Mouse (Mus musculus): ENCODE measurements around the gene Khk. TPM values are rescaled to one million over a fixed set of nuclear protein-coding genes. Genes with fewer than 3 reads are reported as not detected.

Khk gene
- polyA plus RNA-seq, 1 experiment = 1,266 TPM

GRCm38 (mm10) chr5:30966189-30966588 lies 45.0 kb downstream of the Khk start:
- H3K4me3 ChIP-seq (ENCODE audit: insufficient read depth, low read depth, low read length) = no peak overlapping the region
- H3K27me3 ChIP-seq (replicated peaks; ENCODE audit: control insufficient read depth, insufficient read depth, low read length) = no peaks in the 10 kb centered on the region
- no peak overlapping the region for H3K27ac ChIP-seq (ENCODE audit: insufficient read depth, low read depth, low read length)
- TF ChIP-seq CTCF (conservative IDR thresholded peaks at IDR 0.05; ENCODE audit: insufficient read depth, insufficient read length, low read depth, low read length) (no peak), POLR2A (IDR thresholded peaks at IDR 0.05; ENCODE audit: low read depth, low read length) (no peak)
- peaks cover under 1% of the 10 kb centered on the region; the same call in 1 of the 2 replicates for H3K4me1 ChIP-seq (ENCODE audit: control insufficient read depth, insufficient read depth, low read length)
- no peak for DNase-seq
- WGBS = 94% methylated on average over 4 of the region's 4 CpGs
- H3K36me3 ChIP-seq (ENCODE audit: control insufficient read depth, insufficient read depth, low read length) = no peaks in the 10 kb centered on the region

GRCm38 (mm10) chr5:30968416-30968815 lies 47.2 kb downstream of the Khk start, which contains the start of gene Tcf23:
Tcf23 (plus strand) TSS chr5:30968662.
- no peak within 1 kb of the TSS for H3K27ac ChIP-seq (ENCODE audit: insufficient read depth, low read depth, low read length)
- H3K4me1 ChIP-seq (ENCODE audit: control insufficient read depth, insufficient read depth, low read length) = no peaks in the 10 kb centered on the region
- 53% methylated on average over 8 of the region's 8 CpGs for WGBS
- DNase-seq = no peak
- H3K4me3 ChIP-seq (ENCODE audit: insufficient read depth, low read depth, low read length) = no peak within 1 kb of the TSS
- no peaks in the 10 kb centered on the region for H3K36me3 ChIP-seq (ENCODE audit: control insufficient read depth, insufficient read depth, low read length)
- no peak for TF ChIP-seq CTCF (conservative IDR thresholded peaks at IDR 0.05; ENCODE audit: insufficient read depth, insufficient read length, low read depth, low read length)
- TF ChIP-seq POLR2A (IDR thresholded peaks at IDR 0.05; ENCODE audit: low read depth, low read length) = no peak
- H3K27me3 ChIP-seq (replicated peaks; ENCODE audit: control insufficient read depth, insufficient read depth, low read length) = no peaks in the 10 kb centered on the region

DNA sequence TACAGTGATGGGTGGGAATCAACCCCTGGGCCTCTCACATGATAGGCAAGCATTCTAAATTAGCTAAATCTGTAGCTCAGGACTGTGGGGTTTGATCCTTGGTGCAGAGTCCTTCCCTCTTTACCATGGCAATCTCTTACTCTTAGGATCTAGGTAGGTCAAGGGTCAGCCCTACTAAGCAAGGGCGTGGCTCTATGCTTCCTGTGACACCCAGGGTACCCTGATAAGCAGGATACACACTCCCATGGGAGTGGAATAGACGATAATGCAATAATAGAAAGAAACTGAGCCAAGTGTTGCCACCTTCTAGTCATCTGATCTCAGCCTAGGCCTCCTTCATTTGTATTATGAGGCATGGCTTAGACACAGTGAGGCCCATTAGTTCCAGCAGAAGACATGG lies 48.2 kb downstream of the Khk start:
- no peaks in the 10 kb centered on the region for H3K27me3 ChIP-seq (replicated peaks; ENCODE audit: control insufficient read depth, insufficient read depth, low read length)
- no peak overlapping the region for H3K27ac ChIP-seq (ENCODE audit: insufficient read depth, low read depth, low read length)
- DNase-seq = no peak
- 66% methylated on average over 2 of the region's 2 CpGs for WGBS
- H3K36me3 ChIP-seq (ENCODE audit: control insufficient read depth, insufficient read depth, low read length) = no peaks in the 10 kb centered on the region
- TF ChIP-seq POLR2A (IDR thresholded peaks at IDR 0.05; ENCODE audit: low read depth, low read length) (no peak), CTCF (conservative IDR thresholded peaks at IDR 0.05; ENCODE audit: insufficient read depth, insufficient read length, low read depth, low read length) (no peak)
- H3K4me1 ChIP-seq (ENCODE audit: control insufficient read depth, insufficient read depth, low read length) = no peaks in the 10 kb centered on the region
- H3K4me3 ChIP-seq (ENCODE audit: insufficient read depth, low read depth, low read length) = no peak overlapping the region

- Histone ChIP-seq H3K4me1 (ENCODE audit: control insufficient read depth, insufficient read depth, low read length) (no peaks in the 10 kb centered on the region), H3K36me3 (ENCODE audit: control insufficient read depth, insufficient read depth, low read length) (no peaks in the 10 kb centered on the region), H3K27ac (ENCODE audit: insufficient read depth, low read depth, low read length) (peak overlapping the region; percentile 16; the same call in 1 of the 2 replicates), H3K27me3 (replicated peaks; ENCODE audit: control insufficient read depth, insufficient read depth, low read length) (no peaks in the 10 kb centered on the region), H3K4me3 (ENCODE audit: insufficient read depth, low read depth, low read length) (no peak overlapping the region)
- TF ChIP-seq CTCF (conservative IDR thresholded peaks at IDR 0.05; ENCODE audit: insufficient read depth, insufficient read length, low read depth, low read length) (no peak), POLR2A (IDR thresholded peaks at IDR 0.05; ENCODE audit: low read depth, low read length) (no peak)
- 53% methylated on average over 9 of the region's 9 CpGs for WGBS
- peak; percentile 47 for DNase-seq
These were observed 53.8 kb downstream of the Khk start for GRCm38 (mm10) chr5:30974870-30975656.

Other genes starting within 250 kb of the Khk start
- 0.54 and 0.58 TPM in 2 replicates for gene Dpysl5, start 209.9 kb upstream of the Khk start, polyA plus RNA-seq (2012; rRNA removed)
- 44.3 and 45.3 TPM in 2 replicates for gene Mapre3, start 106.8 kb upstream of the Khk start, polyA plus RNA-seq (2012; rRNA removed)
- gene Tmem214, start 53.4 kb upstream of the Khk start, polyA plus RNA-seq (2012; rRNA removed) = 81.3 and 92.5 TPM in 2 replicates
- gene Agbl5, start 32.7 kb upstream of the Khk start, polyA plus RNA-seq (2012; rRNA removed) = 22.6 and 24.1 TPM in 2 replicates
- 377 and 422 TPM in 2 replicates for gene Ost4, start 13.6 kb upstream of the Khk start, polyA plus RNA-seq (2012; rRNA removed)
- gene Emilin1, start 8.0 kb upstream of the Khk start, polyA plus RNA-seq (2012; rRNA removed) = 55.6 and 63.8 TPM in 2 replicates
- gene Cgref1, start 24.2 kb downstream of the Khk start, polyA plus RNA-seq (2012; rRNA removed) = 387 and 411 TPM in 2 replicates
- 346 and 372 TPM in 2 replicates for gene Preb, start 38.9 kb downstream of the Khk start, polyA plus RNA-seq (2012; rRNA removed)
- gene Tcf23, start 47.2 kb downstream of the Khk start, polyA plus RNA-seq (2012; rRNA removed) = 0.16 and 0.22 TPM in 2 replicates
- gene Atraid, start 126.9 kb downstream of the Khk start, polyA plus RNA-seq (2012; rRNA removed) = 295 and 320 TPM in 2 replicates
- 81.5 and 121 TPM in 2 replicates for gene Slc5a6, start 127.5 kb downstream of the Khk start, polyA plus RNA-seq (2012; rRNA removed)
- gene Cad, start 133.3 kb downstream of the Khk start, polyA plus RNA-seq (2012; rRNA removed) = 12.4 and 14.2 TPM in 2 replicates
- not detected in 2 replicates for gene Dnajc5g, start 184.9 kb downstream of the Khk start, polyA plus RNA-seq (2012; rRNA removed)
- gene Slc30a3, start 186.8 kb downstream of the Khk start, polyA plus RNA-seq (2012; rRNA removed) = 0.14 and 0.24 TPM in 2 replicates
- gene Trim54, start 195.3 kb downstream of the Khk start, polyA plus RNA-seq (2012; rRNA removed) = 0.05 and 3.9 TPM in 2 replicates
- not detected in 2 replicates for gene Ucn, start 217.4 kb downstream of the Khk start, polyA plus RNA-seq (2012; rRNA removed)
- 212 and 233 TPM in 2 replicates for gene Mpv17, start 232.8 kb downstream of the Khk start, polyA plus RNA-seq (2012; rRNA removed)